Mouse (Mus musculus) neural tube, embryonic 12.5 days (tissue): ENCODE data around the gene Il1rapl1. TPM values are rescaled to one million over a fixed set of nuclear protein-coding genes. Genes with fewer than 3 reads are reported as not detected.

Source experiments
- ATAC-seq: fragments of 200-750 bp; cut with Nextera tagmentation; 2 replicates; pipeline ENCODE4 v1.8.0; 2017; ENCODE audit warnings: low read depth, mild to moderate bottlenecking, moderate TSS enrichment, moderate library complexity; ENCODE audit not compliant: low FRiP score
- H3K27ac ChIP-seq: fragments of 300-500 bp; sonication (generic); 2 replicates; pipeline ENCODE4 v1.5.1; 2016
- H3K27me3 ChIP-seq: fragments of 300-500 bp; sonication (generic); replicated peaks from 2 replicates; pipeline ENCODE4 v1.6.1; 2016; ENCODE audit warnings: mild to moderate bottlenecking
- H3K36me3 ChIP-seq: fragments of 300-500 bp; sonication (generic); 2 replicates; pipeline ENCODE4 v1.6.1; 2016; ENCODE audit warnings: mild to moderate bottlenecking
- H3K4me1 ChIP-seq: fragments of 300-500 bp; sonication (generic); 2 replicates; pipeline ENCODE4 v1.6.1; 2016
- H3K4me2 ChIP-seq: fragments of 300-500 bp; sonication (generic); replicated peaks from 2 replicates; pipeline ENCODE4 v1.6.1; 2016; ENCODE audit warnings: mild to moderate bottlenecking
- H3K4me3 ChIP-seq: fragments of 300-500 bp; sonication (generic); 2 replicates; pipeline ENCODE4 v1.5.1; 2016
- H3K9ac ChIP-seq: fragments of 300-500 bp; sonication (generic); 2 replicates; pipeline ENCODE4 v1.6.1; 2016; ENCODE audit warnings: mild to moderate bottlenecking
- H3K9me3 ChIP-seq: fragments of 300-500 bp; sonication (generic); 2 replicates; pipeline ENCODE4 v1.6.1; 2016; ENCODE audit warnings: mild to moderate bottlenecking
- WGBS: fragments of 180-500 bp; shearing (Covaris S2); methylation state at CpG from one replicate; pipeline ENCODE4 v1.1.7; 2016; 5-methylcytosine and 5-hydroxymethylcytosine counted together
- polyA plus RNA-seq: library from polyadenylated mRNA; unstranded; fragments of >200 nt; fragmentation: Nextera tagmentation; extraction: Ambion mirVana; gene quantifications from 2 replicates; pipeline ENCODE4 v1.2.1, GENCODE M21; 2016

The Il1rapl1 gene
- 1.6 and 1.9 TPM in 2 replicates for polyA plus RNA-seq

DNA sequence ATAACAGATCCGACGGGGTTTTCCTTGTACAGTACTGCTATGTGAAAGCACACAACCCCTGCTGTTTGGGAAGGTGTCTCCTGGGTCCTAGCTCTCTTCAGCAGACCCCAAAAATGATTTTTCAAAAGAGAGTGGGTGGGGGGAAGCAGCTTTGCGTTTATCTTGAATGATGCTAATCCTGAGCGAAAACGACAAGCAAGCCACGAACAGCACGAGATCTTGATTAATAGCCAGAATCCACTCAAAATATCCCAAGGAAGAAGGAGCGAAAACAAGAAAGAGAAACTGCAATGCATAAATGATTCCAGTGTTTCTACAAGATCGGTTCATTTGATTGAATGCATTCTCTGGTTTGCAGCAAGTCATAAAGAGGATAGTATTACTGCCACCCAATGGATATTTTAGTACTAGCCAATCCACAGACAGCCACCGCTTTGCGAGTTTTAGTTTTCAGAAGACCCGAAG is at the start of gene Il1rapl1:
TSS of gene Il1rapl1 (minus strand) at position 37 of the 465 bp plus-strand sequence.
- Histone ChIP-seq H3K27ac (no peak within 1 kb of the TSS), H3K4me1 (no peaks in the 10 kb centered on the region), H3K27me3 (no peaks in the 10 kb centered on the region), H3K36me3 (no peaks in the 10 kb centered on the region), H3K4me2 (peak within 1 kb of the TSS; percentile 54), H3K9me3 (no peaks in the 10 kb centered on the region), H3K9ac (0 out of 2 replicates have a peak within 1 kb of the TSS, but pooled peaks have one; percentile 13), H3K4me3 (peak within 1 kb of the TSS; percentile 31)
- WGBS, result 21% methylated on average over 12 of the region's 12 CpGs
- peak; percentile 66; the same call in 1 of the 2 replicates for ATAC-seq

DNA sequence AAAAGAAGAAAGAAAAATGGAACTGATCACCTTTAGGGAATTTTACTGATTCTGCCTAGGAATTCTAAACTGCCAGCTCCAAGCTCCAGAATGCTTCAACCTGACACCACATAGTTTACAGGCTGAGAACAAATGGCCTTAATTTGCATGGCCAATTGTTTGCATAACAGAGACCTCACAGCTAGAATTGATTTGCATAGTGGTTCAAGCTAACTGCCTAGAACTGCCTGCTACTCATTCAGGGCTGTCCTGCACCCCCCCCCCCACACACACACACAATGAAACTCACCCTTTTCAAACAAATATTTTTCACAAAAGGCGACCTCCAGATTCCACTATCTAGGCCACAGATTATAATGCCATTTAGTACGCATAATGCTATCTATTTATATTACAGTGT is 42.6 kb upstream of the Il1rapl1 start:
- 20% methylated on average over 2 of the region's 2 CpGs for WGBS
- H3K27ac ChIP-seq, result no peak overlapping the region
- H3K36me3 ChIP-seq, result no peaks in the 10 kb centered on the region
- no peaks in the 10 kb centered on the region for H3K9me3 ChIP-seq
- no peaks in the 10 kb centered on the region for H3K27me3 ChIP-seq
- H3K4me2 ChIP-seq, result no peak overlapping the region
- H3K4me3 ChIP-seq, result no peak overlapping the region
- H3K9ac ChIP-seq, result no peak overlapping the region
- H3K4me1 ChIP-seq, result no peaks in the 10 kb centered on the region
- peak; percentile 65; the same call in 1 of the 2 replicates for ATAC-seq

DNA sequence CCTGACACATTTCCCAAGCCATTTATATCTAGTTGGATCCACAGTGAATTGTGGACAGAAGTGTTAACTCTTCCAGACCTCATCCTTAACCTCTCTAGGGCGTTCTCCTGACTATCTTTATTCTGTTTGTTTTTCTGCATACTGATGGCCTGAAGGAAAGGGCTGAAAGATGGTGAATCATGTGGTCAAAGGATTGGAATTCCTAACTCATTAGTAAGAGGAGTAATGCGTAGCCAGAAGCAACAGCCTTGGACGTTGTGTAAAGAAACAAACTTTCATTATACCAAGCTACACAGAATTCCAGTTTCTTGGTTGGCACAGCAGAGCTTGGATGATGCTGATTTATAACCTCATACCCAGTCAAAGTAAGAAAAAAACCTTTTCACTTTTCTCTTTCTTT is 10.2 kb upstream of the Il1rapl1 start:
- 79% methylated on average over 3 of the region's 3 CpGs for WGBS
- ATAC-seq, result no peak

DNA sequence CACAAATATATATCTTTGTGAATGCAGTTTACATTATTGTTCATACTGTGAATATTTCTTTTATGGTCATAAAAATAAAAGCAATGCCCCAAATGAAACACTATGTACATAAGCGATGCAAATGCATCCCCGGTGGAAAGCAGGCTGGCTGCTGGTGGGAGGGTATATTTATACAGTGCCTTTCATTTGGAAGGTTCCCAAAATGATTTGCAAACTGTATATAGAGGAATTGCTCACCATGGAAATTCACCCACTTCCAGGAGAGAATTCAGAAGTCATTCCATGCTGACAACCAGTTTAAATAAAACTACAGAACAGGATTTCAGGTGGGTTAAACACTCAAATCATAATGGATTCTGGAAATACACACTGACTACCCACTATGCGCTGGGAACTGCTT is 4.6 kb upstream of the Il1rapl1 start:
- no peaks in the 10 kb centered on the region for H3K9me3 ChIP-seq
- 82% methylated on average over 3 of the region's 3 CpGs for WGBS
- H3K4me2 ChIP-seq, result no peak overlapping the region
- H3K27ac ChIP-seq, result no peak overlapping the region
- H3K4me3 ChIP-seq, result no peak overlapping the region
- H3K4me1 ChIP-seq, result no peaks in the 10 kb centered on the region
- no peaks in the 10 kb centered on the region for H3K36me3 ChIP-seq
- ATAC-seq, result no peak
- H3K27me3 ChIP-seq, result no peaks in the 10 kb centered on the region
- H3K9ac ChIP-seq, result no peak overlapping the region

More for the DNA sequence above, 10.2 kb upstream of the Il1rapl1 start:
- no peak overlapping the region for H3K4me3 ChIP-seq
- H3K4me2 ChIP-seq, result no peak overlapping the region
- no peaks in the 10 kb centered on the region for H3K9me3 ChIP-seq
- no peak overlapping the region for H3K9ac ChIP-seq
- H3K27me3 ChIP-seq, result no peaks in the 10 kb centered on the region
- H3K27ac ChIP-seq, result no peak overlapping the region
- H3K4me1 ChIP-seq, result no peaks in the 10 kb centered on the region
- H3K36me3 ChIP-seq, result no peaks in the 10 kb centered on the region

DNA sequence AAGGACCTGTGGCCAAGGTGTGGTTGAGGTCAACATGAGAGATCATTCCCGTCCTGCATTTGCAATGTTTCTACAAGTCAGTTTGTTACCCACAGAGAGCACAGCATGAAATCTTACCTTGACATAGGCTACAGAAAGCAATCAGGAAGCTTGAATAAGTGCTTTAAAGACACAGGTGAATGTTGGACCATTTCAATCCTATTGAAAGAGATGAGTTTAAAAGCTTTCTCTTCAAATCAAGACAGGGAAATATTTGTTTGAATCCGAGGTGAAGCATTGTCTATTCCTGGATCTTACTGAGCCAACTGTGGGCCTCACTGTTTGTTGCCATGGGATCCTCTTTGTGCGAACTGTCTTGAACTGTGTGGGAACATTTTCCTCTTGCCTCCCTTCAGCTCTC is 2.4 kb upstream of the Il1rapl1 start:
- H3K27ac ChIP-seq, result no peak overlapping the region
- no peak for ATAC-seq
- H3K36me3 ChIP-seq, result no peaks in the 10 kb centered on the region
- no peaks in the 10 kb centered on the region for H3K9me3 ChIP-seq
- H3K9ac ChIP-seq, result no peak overlapping the region
- no peak overlapping the region for H3K4me2 ChIP-seq
- H3K27me3 ChIP-seq, result no peaks in the 10 kb centered on the region
- H3K4me1 ChIP-seq, result no peaks in the 10 kb centered on the region
- no peak overlapping the region for H3K4me3 ChIP-seq
- 51% methylated on average over 3 of the region's 3 CpGs for WGBS

DNA sequence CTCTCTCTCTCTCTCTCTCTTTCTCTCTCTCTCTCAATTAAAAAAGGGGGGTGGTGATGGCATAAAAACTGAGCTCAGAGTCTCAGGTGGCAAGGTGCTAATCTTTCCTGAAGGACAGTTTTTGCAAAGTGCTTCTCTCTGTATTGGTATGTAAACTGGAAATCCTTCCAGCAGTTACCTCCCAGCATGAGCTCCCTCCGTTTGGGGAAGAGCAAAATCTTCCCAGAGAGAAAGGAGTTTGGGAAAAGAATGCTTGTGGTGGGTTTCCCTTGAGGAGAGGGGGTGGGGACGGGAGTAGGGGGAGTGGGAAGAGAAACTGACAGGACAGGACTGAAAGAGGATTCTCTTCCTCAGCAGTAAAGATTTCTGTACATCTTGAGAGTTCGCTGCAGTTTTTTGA is 881 bp upstream of the Il1rapl1 start:
- peak overlapping the region; percentile 54 for H3K4me2 ChIP-seq
- H3K9me3 ChIP-seq, result no peaks in the 10 kb centered on the region
- no peak overlapping the region for H3K27ac ChIP-seq
- H3K4me1 ChIP-seq, result no peaks in the 10 kb centered on the region
- no peaks in the 10 kb centered on the region for H3K27me3 ChIP-seq
- H3K4me3 ChIP-seq, result no peak overlapping the region
- ATAC-seq, result no peak
- H3K9ac ChIP-seq, result no peak overlapping the region
- WGBS, result 14% methylated on average over 3 of the region's 3 CpGs
- H3K36me3 ChIP-seq, result no peaks in the 10 kb centered on the region

DNA sequence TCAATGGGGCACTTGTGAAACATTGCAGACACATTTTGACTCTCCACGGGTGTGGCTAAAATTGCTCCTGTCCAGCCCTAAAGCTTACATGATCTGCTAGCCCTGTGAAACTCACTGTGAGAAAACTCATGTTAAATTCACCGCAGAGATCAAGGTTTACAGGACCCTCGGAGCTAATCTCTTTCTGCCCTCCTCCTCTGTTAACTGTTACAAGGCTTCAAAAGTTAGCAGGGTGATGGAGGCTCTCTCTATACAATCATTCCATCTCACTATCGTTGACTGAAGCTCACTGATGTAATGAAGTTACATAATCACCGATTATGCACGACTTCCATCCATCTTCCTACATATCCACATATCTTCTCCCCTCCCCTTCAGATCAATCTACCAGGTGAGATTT is 1.9 kb downstream of the Il1rapl1 start:
- Histone ChIP-seq H3K4me3 (no peak overlapping the region), H3K4me1 (no peaks in the 10 kb centered on the region), H3K9ac (no peak overlapping the region), H3K36me3 (no peaks in the 10 kb centered on the region), H3K4me2 (peak overlapping the region; percentile 54; the same call in 1 of the 2 replicates), H3K27ac (no peak overlapping the region), H3K27me3 (no peaks in the 10 kb centered on the region), H3K9me3 (no peaks in the 10 kb centered on the region)
- 59% methylated on average over 6 of the region's 6 CpGs for WGBS
- no peak for ATAC-seq

DNA sequence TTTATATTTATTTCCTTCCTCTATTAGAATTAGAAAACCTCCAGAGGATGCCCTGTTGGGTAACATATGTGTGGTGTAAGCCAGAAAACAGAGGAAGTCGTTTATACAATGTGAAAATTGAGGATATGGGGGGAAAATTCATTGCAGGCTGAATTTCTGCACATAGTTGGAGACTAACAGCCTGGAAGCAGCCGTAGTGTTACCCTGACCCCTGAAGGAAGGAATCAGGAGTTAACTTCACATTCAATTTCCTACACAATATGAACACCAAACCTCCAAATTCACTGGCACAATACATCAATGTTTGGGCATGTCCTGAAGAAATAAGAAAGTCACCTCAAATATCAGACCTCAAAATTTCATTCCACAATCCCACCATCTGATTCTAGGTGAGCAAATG is 3.2 kb downstream of the Il1rapl1 start:
- H3K4me2 ChIP-seq, result no peak overlapping the region
- no peaks in the 10 kb centered on the region for H3K4me1 ChIP-seq
- H3K27ac ChIP-seq, result no peak overlapping the region
- no peak for ATAC-seq
- no peaks in the 10 kb centered on the region for H3K36me3 ChIP-seq
- no peak overlapping the region for H3K9ac ChIP-seq
- no peak overlapping the region for H3K4me3 ChIP-seq
- WGBS, result 45% methylated on average over 2 of the region's 2 CpGs
- H3K27me3 ChIP-seq, result no peaks in the 10 kb centered on the region
- H3K9me3 ChIP-seq, result no peaks in the 10 kb centered on the region

DNA sequence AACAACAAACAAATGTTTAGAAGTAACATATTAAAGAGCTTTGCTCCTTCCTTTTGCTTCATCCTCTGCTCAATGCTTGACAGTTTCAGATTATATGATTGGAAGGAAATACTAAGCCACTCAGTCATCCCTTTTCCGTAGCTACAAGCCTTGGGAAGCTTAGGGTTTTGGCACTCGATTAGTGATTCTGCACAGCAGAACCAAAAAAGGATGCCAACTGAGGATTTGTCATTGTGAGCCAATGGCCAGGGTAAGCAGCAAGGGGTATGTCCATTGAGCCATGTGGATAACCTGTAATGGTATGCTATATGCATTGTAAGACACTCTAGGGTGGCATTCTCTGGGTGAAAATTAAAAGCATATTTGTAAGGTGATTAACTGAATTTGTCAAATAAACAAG is 5.7 kb downstream of the Il1rapl1 start:
- Histone ChIP-seq H3K4me3 (no peak overlapping the region), H3K36me3 (no peaks in the 10 kb centered on the region), H3K4me1 (no peaks in the 10 kb centered on the region), H3K27ac (no peak overlapping the region), H3K27me3 (no peaks in the 10 kb centered on the region), H3K4me2 (no peak overlapping the region), H3K9me3 (no peaks in the 10 kb centered on the region), H3K9ac (no peak overlapping the region)
- 84% methylated on average over 2 of the region's 2 CpGs for WGBS
- no peak for ATAC-seq

DNA sequence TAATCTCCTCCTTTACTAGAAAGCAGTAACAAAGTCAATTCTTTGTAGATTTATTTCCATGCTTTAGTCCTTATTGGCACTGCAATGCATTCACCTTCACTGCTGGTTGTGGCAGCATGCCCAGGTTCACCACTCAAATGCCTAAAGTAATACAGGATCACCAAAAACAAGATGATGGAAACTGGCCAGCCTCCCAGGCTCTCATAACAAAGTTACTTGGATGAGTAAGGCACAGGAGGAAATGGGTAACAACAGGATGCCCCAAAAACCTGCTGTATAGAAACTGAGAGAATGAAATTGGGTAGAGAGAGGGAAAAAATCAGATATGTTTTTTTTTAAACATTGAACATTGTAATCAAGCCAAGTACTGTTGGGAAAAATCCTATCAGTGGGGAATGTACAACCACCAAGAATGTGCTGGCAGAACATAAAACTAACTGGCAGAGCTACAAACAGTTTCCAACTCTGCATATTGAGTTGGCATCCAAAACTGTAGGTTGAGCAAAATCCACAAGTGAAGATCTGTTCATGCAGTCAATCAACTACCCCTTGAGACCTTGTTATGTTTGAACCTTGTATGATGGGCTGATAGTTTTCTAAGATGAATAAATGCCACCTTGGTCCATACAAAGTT is 21.4 kb downstream of the Il1rapl1 start:
- no peak for ATAC-seq
- Histone ChIP-seq H3K9ac (no peak overlapping the region), H3K27me3 (no peaks in the 10 kb centered on the region), H3K4me1 (no peaks in the 10 kb centered on the region), H3K36me3 (no peaks in the 10 kb centered on the region), H3K4me2 (no peak overlapping the region), H3K4me3 (no peak overlapping the region), H3K9me3 (no peaks in the 10 kb centered on the region), H3K27ac (no peak overlapping the region)

DNA sequence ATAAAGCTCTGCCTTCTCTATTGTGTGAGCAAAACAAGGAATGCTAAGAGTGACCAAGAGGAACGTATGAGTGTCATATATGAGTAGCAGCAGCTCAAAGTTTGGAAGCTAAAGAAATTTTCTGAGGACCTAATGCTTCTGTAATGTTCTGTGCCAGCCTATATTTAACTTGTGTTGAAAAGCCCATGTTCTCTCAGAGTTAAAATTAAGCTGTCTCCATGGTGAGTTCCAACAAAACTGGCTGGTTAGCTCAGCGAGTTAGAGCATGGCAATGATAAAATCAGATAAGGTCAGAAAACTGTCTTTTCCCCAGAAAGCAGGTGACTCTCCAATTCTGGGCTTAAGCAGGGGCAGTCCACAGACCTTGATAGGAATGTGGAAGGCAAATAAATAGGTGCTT is 25.6 kb downstream of the Il1rapl1 start:
- no peak overlapping the region for H3K4me2 ChIP-seq
- no peaks in the 10 kb centered on the region for H3K27me3 ChIP-seq
- no peak for ATAC-seq
- H3K27ac ChIP-seq, result no peak overlapping the region
- H3K9me3 ChIP-seq, result no peaks in the 10 kb centered on the region
- H3K36me3 ChIP-seq, result no peaks in the 10 kb centered on the region
- no peak overlapping the region for H3K4me3 ChIP-seq
- no peaks in the 10 kb centered on the region for H3K4me1 ChIP-seq
- no peak overlapping the region for H3K9ac ChIP-seq
- WGBS, result 65% methylated on average over 2 of the region's 2 CpGs

DNA sequence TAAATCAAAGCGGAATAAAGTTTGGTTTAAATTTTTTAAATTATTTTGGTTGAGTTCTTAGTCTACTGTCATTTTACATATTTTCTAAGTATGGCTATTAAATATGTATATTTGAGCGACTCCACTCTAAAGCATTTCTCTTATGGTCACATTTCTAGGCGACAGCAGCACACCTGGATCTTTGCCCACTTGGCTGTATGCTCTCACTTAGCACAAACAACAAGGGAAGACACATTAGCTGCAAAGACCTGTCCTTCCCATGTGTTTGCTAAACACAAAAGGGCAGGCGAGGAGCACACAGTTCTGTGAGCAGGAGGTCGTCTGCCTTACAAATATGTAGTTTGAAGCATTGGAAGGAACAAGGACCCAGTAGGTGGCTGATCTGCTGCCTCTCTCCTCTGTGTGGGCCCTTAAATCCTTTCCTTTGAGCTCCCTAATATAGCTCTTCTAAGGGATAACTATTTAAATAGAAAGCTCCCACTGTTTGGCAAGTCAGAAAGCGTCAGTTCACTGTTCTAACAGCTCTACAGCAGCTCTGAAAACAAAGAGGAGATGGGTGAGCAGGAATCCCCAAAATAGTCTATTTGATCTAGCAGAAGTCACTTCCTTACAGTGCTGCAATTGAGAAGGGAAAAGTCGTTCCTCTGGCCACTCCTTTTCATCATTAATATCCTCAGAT is 42.6 kb downstream of the Il1rapl1 start:
- no peak for ATAC-seq
- no peaks in the 10 kb centered on the region for H3K4me1 ChIP-seq
- no peak overlapping the region for H3K4me2 ChIP-seq
- no peaks in the 10 kb centered on the region for H3K36me3 ChIP-seq
- H3K9ac ChIP-seq, result no peak overlapping the region
- no peak overlapping the region for H3K4me3 ChIP-seq
- H3K9me3 ChIP-seq, result no peaks in the 10 kb centered on the region
- H3K27me3 ChIP-seq, result no peaks in the 10 kb centered on the region
- 41% methylated on average over 7 of the region's 7 CpGs for WGBS
- no peak overlapping the region for H3K27ac ChIP-seq

DNA sequence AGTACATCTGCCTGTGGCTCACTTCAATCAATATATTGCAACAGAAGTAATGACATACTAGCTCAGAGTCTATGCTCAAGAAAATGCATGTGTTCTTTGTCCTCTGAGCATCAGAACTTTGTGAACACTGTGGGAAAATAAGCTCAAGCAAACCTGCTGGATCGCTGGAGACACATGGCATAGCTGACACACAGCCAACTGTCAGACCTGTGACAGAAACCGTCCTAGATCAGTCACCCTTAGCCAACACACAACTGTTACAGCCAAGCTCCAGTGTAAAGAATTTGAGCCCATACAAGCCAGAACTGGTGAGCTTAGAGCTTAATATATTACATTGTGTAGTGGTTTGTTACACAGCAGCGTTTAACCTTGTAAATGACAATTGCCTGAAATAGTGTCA is 45.1 kb downstream of the Il1rapl1 start:
- no peak for ATAC-seq
- no peaks in the 10 kb centered on the region for H3K9me3 ChIP-seq
- no peaks in the 10 kb centered on the region for H3K4me1 ChIP-seq
- H3K9ac ChIP-seq, result no peak overlapping the region
- no peaks in the 10 kb centered on the region for H3K27me3 ChIP-seq
- H3K27ac ChIP-seq, result no peak overlapping the region
- H3K4me3 ChIP-seq, result no peak overlapping the region
- no peaks in the 10 kb centered on the region for H3K36me3 ChIP-seq
- WGBS, result 83% methylated on average over 3 of the region's 3 CpGs
- no peak overlapping the region for H3K4me2 ChIP-seq
